Mouse (Mus musculus) liver, embryonic 14.5 days (tissue): ENCODE results near the gene Adh6a.

ENCODE experiments used
- CTCF ChIP-seq: IDR thresholded peaks from 2 replicates; pipeline ENCODE4 v1.5.1; 2016; ENCODE audit warnings: antibody characterized with exemption, low read depth, control low read depth
- EP300 ChIP-seq: IDR thresholded peaks from 2 replicates; pipeline ENCODE4 v1.6.1; 2016; ENCODE audit warnings: antibody characterized with exemption, low read depth

DNA sequence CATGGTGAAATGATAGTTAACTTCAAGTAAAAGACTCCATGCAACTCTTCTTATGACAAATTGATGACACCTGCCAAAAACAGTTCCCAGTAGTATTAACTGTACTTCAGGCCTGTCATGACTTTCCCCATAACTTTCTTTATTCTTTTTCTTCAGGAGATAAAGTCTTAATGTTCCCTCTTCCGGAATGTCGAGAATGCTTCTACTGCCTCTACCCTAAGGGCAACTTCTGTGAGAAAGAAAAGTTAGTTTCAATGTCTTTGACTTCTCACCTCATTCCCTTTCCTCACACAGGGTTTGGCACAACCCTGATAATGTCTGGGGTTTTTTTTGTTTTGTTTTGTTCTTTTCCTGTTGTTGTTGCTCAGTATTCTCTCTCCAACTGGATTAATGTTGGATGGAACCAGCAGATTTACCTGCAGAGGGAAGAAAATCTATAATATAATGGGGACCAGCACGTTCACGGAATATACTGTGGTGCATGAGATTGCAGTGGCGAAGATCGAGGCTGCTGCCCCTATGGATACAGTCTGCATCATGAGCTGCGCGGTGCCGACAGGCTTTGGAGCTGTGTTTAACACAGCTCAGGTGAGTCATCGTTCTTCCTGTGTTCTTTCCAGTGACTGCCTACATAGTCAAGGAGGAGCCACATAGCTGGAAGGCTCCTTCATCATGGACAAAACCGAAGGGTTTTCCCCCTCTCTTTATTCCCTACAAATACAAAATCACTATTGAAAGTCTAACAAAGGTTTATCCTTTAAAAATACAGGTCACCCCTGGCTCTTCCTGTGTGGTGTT is 39.1 kb downstream of the Adh6a start:
- TF ChIP-seq CTCF (no peak), EP300 (no peak)
